Mouse (Mus musculus) cerebellum, postnatal 4 days (tissue): ENCODE data around the gene Hexb.
"Not testable (repeated sequence)": the region's sequence is repeated elsewhere in the genome, so short reads cannot be mapped to it uniquely, and the experiment has no call there.

Experiments used
- DNase-seq, 2 experiments: peaks; one replicate each; pipeline ENCODE4 v3.0.0; 2022; ENCODE audit warnings: low spot score in 2 of 2, mixed read lengths in 1 of 2

Hexb gene

GRCm38 (mm10) chr13:97182821-97183220 lies 15.3 kb downstream of the Hexb start:
- no peak for DNase-seq

DNA sequence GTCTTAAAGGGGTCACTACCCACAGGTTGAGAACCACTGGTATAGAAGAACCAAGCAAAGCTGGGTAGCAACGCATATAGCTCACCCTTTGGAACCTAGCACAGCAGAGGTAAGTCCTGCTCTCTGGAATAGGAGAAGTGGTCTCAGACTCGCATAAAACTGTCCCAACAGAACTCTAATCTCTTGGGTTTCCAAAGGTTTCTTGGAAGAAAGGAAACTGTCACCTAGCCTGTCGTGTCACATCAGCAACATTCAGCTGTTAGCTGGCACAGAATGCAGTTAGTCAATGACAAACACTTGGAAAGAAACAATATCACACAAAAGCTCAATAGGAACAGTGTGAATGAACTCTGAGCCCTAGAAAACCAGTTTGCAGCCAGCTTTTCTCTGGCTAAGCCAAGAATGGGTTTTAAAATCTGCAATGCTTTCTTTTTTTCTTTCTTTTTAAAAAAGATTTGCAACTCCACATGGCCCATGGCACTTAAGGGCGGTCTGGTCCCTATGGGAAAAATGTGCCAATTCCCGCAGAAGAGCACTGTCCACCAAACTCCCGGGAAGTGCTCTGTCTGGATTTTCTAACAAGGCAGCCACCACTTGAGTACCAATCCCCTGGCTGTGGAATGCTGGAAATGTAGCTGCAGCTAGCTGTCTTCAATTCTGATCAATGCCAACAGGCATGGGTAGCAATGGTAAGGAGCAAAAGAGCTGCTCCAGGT lies 17.9 kb downstream of the Hexb start:
- no peak for DNase-seq

DNA sequence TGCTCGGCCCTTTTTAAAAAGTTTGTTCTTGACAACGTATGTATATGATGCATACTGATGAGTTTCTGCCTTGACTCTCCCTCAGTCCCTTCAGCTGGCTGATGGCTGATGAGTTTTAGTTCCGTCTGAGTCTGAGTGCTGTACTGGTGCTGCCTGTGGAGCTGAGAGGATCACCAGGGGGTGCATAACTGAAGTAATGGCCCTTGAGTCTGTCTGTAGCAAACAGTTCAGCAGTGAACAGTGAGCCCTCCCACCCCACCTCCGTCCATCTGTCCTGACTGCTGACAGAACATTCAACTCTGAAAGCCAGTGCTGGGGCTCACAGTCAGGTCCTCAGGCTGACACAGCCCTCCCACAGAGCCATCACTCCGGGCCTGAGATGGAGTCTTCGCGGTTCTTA lies 19.2 kb downstream of the Hexb start:
- DNase-seq: no peak

DNA sequence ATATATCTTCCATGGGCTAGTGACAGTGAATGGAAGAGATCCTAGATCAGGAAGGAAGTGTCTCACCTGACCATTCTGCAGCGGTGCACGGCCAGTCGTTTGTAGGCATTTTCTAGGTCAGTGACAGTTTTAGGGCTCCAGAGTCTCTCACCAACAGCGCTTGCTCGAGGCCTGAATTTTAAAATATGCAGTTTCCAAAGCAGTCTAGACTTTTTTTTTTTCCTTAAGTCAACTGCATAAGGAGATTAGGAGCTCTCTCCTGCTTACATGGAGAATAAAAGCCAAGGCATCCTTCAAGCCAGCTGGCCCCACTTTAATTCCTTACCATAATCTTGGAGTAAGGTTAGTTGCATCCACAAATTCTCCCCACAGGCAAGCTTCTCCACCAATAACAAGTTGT lies 21.4 kb downstream of the Hexb start:
- DNase-seq: no peak

DNA sequence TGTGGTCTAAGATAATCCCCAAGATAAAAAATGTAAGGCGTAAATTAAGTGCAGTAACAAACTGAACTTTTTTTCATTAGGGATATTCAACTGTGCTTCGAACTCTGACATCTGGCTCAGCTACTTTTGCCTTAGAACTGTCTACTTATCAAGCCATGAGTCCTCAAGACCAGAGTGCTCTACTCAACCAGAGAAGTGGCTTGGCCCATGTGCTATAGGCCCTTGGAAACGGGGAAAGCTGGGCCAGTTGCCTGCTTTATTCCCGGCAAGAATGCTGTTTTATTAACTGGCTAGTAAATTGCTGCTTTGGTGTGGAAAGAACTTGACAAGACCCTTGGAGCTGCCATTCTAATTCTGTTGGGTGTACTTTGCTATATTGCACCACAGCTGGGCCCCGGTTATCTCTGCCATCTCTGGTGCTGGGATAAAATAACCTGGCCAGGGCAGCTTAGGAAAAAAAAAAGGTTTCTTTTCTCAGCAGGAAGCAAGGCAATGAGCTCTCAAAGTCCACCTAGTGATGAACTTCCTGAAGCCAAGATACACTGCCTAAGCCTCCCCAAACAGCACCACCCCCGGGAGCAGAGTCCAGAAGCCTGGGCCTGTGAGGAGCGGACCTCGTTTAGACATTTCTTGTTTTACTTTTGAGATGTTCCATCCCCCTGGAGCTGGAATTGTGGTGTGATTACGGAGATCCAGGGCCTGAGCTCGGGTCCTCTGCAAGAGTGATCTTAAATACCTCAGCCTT lies 22.5 kb downstream of the Hexb start:
- no peak for DNase-seq

GRCm38 (mm10) chr13:97145834-97146233 lies 52.3 kb downstream of the Hexb start:
- peak in 1 of 2 experiments; percentile 27 for DNase-seq

- DNase-seq: no peak
Measured at GRCm38 (mm10) chr13:97142321-97142720, 55.8 kb downstream of the Hexb start.

- not testable (repeated sequence) for DNase-seq
Measured at GRCm38 (mm10) chr13:97138404-97138931, 59.7 kb downstream of the Hexb start.

DNA sequence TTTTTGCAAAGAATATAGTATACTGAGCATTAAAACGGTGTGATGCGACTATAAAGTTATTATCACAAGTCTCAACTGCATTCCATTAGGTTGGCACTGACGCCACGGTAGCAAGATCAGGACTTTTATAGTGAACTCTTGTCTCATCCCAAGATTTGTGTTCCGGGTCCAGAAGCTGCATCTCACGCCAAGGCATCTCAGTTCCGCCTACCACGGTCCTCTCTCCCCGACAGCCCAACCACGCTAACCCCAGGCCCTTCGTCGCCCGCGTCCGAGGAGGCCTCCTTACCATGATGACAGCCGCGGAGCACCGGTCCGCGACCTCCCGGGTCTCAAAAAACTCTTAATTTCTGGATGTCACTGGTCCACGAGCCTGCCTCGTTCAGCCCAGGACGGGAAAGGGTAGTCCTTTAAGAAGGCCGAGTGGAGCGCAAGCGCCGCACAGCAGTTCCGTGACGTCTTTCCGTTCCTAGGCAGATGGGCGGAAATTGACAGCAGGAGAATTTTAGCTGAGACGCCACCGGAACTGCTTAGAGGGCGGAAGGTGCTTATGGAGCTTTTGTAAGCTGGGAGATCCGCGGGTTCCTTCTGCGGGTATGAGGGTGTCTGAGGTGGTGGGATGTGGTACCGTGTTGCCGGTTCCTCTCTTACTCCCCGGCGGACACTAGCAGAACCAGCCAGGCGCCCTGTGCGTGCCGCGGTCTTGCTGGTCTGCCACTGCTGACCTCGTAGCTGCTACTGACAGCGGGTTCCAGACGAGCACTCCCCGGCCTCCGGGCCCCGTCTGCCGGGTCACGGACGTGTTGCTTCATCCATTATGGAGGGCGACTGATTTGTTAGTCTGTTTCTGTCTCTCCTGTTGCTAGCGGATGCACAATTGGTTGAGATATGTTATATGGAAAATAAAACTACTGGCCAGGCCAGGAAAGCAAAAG lies 60.4 kb downstream of the Hexb start, which contains the start of the genes Gfm2 and Nsa2:
Gene Gfm2 (plus strand): TSS at position 472 of the 935 bp plus-strand sequence.
Gene Nsa2 (minus strand): TSS at position 472 of the 935 bp plus-strand sequence.
- DNase-seq: peak; percentile 70 to 81

GRCm38 (mm10) chr13:97130413-97130812 lies 67.7 kb downstream of the Hexb start:
- DNase-seq: not testable (repeated sequence)

DNA sequence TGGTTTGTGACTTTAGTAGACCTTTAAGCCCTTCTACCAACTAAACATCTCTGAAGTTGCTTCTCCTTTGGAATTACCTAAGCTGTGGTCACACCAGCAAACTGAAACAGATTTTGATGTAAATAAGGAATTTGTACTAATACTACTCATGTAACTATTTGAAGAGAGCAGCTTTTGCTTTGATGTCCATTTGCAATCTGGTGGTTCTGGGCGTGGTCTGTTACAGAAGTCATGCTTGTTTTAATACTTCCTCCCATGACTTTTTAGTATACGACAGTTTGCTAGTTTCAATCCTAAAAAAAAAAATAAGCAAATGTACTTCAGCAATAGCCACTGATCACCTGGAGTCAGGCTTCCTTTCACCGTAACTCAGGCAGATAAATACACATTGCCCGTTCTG lies 68.5 kb downstream of the Hexb start:
- DNase-seq: not testable (repeated sequence)
